Mouse (Mus musculus) lung, embryonic 15.5 days (tissue): ENCODE results near the gene Edem1. TPM values are rescaled to one million over a fixed set of nuclear protein-coding genes. Genes with fewer than 3 reads are reported as not detected.
"Not testable (repeated sequence)": the region's sequence is repeated elsewhere in the genome, so short reads cannot be mapped to it uniquely, and the experiment has no call there.

ENCODE experiments used
- ATAC-seq: fragments of 200-750 bp; cut with Nextera tagmentation; 2 replicates; pipeline ENCODE4 v1.8.0; 2017; ENCODE audit warnings: moderate number of reproducible peaks, borderline replicate concordance; ENCODE audit not compliant: low FRiP score, low TSS enrichment; ENCODE audit errors: extremely low read depth
- H3K27ac ChIP-seq: fragments of 300-500 bp; sonication (generic); 2 replicates; pipeline ENCODE4 v1.5.1; 2015; ENCODE audit warnings: moderate library complexity, mild to moderate bottlenecking, inconsistent platforms
- H3K27me3 ChIP-seq: fragments of 300-500 bp; sonication (generic); 2 replicates; pipeline ENCODE4 v1.6.1; 2015; ENCODE audit warnings: inconsistent platforms
- H3K36me3 ChIP-seq: fragments of 300-500 bp; sonication (generic); 2 replicates; pipeline ENCODE4 v1.6.1; 2015; ENCODE audit warnings: inconsistent platforms
- H3K4me1 ChIP-seq: fragments of 300-500 bp; sonication (generic); 2 replicates; pipeline ENCODE4 v1.6.1; 2015; ENCODE audit warnings: inconsistent platforms
- H3K4me2 ChIP-seq: fragments of 300-500 bp; sonication (generic); 2 replicates; pipeline ENCODE4 v1.6.1; 2015; ENCODE audit warnings: inconsistent platforms, mild to moderate bottlenecking, moderate library complexity
- H3K4me3 ChIP-seq: fragments of 300-500 bp; sonication (generic); 2 replicates; pipeline ENCODE4 v1.5.1; 2015; ENCODE audit warnings: mild to moderate bottlenecking, inconsistent platforms
- H3K9ac ChIP-seq: fragments of 300-500 bp; sonication (generic); 2 replicates; pipeline ENCODE4 v1.6.1; 2015; ENCODE audit warnings: inconsistent platforms
- H3K9me3 ChIP-seq: fragments of 300-500 bp; sonication (generic); 2 replicates; pipeline ENCODE4 v1.6.1; 2016; ENCODE audit warnings: inconsistent platforms
- WGBS: fragments of 180-500 bp; shearing (Covaris S2); methylation state at CpG from one replicate; pipeline ENCODE4 v1.1.7; 2015; 5-methylcytosine and 5-hydroxymethylcytosine counted together
- polyA plus RNA-seq: library from polyadenylated mRNA; unstranded; fragments of >200 nt; fragmentation: Nextera tagmentation; extraction: Ambion mirVana; gene quantifications from 2 replicates; pipeline ENCODE4 v1.2.1, GENCODE M21; 2015

The Edem1 gene
- polyA plus RNA-seq, 1 experiment from 2014 or later: 27.3 TPM

DNA sequence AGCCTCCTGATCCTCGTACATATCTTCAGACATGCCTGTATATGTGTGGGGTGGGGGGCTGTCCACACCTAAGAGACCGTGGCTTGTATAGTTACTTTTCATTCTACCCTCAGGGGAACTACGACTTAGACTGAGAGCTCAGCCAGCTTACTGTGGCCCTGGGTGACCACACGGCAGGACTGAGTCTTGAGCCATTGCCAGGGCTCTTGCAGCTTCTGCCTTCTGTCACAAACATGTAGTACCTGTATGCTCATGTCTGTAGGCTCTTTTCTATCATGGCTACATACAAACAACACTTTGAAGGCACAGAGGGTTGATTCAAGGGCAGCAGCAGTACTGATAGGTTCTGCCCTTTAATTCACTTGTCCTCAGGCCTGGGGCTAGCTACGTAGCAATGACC, 24.5 kb downstream of the Edem1 start:
- Histone ChIP-seq H3K9ac (no peak overlapping the region), H3K27me3 (no peaks in the 10 kb centered on the region), H3K36me3 (peaks cover 58% of the 10 kb centered on the region), H3K4me2 (no peak overlapping the region), H3K4me3 (no peak overlapping the region), H3K9me3 (no peaks in the 10 kb centered on the region), H3K27ac (no peak overlapping the region), H3K4me1 (no peaks in the 10 kb centered on the region)
- 0 out of 2 replicates have a peak, but pooled peaks have one; percentile 15 for ATAC-seq
- 82% methylated on average over 5 of the region's 5 CpGs for WGBS

DNA sequence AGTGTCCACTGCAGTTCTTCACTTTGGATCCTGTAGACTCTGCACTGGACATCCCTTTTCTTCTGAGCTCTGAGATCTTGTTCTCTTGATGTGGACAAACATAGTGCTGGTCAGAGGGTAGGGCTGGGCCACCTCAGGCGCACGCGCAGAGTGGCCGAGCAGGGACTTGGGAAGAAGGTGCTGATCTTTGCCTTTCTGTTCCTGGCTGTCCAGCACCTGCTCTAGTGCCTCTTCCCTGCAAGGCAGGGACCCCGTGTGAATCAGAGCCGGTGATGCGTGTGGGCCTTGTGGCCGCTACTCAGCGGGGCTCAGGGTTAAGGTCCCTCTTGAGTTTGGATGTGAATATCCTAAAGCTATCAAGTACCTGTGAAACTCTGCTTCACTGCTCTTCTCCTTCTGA, 30.1 kb downstream of the Edem1 start:
- Histone ChIP-seq H3K9ac (no peak overlapping the region), H3K27ac (no peak overlapping the region), H3K9me3 (no peaks in the 10 kb centered on the region), H3K4me1 (no peaks in the 10 kb centered on the region), H3K36me3 (peaks cover 28% of the 10 kb centered on the region), H3K4me3 (no peak overlapping the region), H3K27me3 (no peaks in the 10 kb centered on the region), H3K4me2 (no peak overlapping the region)
- WGBS: 94% methylated on average over 9 of the region's 9 CpGs
- ATAC-seq: no peak

DNA sequence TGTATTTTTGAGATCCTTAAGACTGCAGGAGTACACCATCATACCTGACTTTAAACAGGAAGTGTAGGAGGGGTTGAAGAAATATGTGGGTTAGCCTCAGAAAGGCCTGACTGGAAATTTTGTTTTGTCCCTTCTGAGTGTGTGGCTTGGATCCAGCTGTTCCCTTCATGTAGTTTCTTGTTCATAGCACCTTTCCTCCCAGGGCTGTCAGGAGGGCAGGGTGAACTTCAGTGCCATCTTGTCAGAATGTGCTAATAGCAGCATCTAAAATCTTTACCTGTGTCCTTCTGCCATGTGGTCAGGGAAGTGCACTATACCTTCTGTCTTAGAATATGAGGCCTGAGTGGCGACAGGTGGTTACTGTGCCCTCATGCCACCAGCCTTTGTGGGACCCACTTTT, 32.8 kb downstream of the Edem1 start:
- Histone ChIP-seq H3K36me3 (peaks cover 9% of the 10 kb centered on the region), H3K4me3 (no peak overlapping the region), H3K27me3 (no peaks in the 10 kb centered on the region), H3K4me2 (no peak overlapping the region), H3K4me1 (no peaks in the 10 kb centered on the region), H3K27ac (no peak overlapping the region), H3K9me3 (no peaks in the 10 kb centered on the region), H3K9ac (no peak overlapping the region)
- ATAC-seq: no peak
- WGBS: 96% methylated on average over 1 of the region's 1 CpGs

DNA sequence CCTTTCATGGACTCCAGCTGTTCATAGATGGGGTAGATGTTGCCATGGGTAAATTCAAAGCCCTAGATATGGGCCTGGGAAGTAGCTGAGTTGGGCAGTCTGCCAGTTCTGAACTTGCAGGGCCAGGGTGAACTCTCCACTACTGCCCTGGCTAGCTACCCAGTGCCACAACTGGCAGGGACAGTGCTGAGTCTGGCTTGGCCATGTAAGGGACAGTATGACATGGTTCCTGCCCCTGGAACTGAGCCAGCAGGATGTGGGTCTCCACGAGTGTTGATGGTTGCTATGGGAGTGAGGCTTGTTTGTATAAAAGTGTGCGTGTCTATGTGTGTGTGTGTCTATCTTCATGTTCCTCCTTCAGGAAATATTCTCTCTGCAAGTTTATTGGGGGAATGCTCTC, 34.1 kb downstream of the Edem1 start:
- ATAC-seq: no peak

DNA sequence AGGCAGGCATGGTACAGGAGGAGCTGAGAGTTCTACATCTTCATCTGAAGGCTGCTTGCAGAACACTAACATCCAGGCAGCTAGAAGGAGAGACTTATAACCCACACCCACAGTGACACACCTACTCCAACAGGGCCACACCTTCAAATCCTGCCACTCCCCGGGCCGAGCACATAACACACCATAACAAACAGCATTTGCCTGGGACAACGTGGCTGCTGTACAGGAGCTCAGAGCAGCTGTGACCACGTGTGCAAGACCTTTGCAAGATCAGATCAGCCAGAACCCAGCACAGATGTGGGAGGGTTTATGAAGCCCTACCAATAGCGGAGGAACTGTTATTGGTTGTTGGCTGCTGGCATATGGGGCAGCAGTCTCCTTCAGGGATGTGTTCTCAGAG, 37.9 kb downstream of the Edem1 start:
- WGBS: 71% methylated on average over 5 of the region's 5 CpGs
- no peaks in the 10 kb centered on the region for H3K36me3 ChIP-seq
- no peaks in the 10 kb centered on the region for H3K4me1 ChIP-seq
- no peak overlapping the region for H3K4me3 ChIP-seq
- no peaks in the 10 kb centered on the region for H3K9me3 ChIP-seq
- H3K9ac ChIP-seq: no peak overlapping the region
- H3K4me2 ChIP-seq: no peak overlapping the region
- no peak overlapping the region for H3K27ac ChIP-seq
- no peak for ATAC-seq
- H3K27me3 ChIP-seq: no peaks in the 10 kb centered on the region

More for the DNA sequence above, 34.1 kb downstream of the Edem1 start:
- WGBS: 50% methylated on average over 2 of the region's 2 CpGs
- Histone ChIP-seq H3K36me3 (peaks cover 6% of the 10 kb centered on the region; the same call in 1 of the 2 replicates), H3K9ac (no peak overlapping the region), H3K4me3 (no peak overlapping the region), H3K27me3 (no peaks in the 10 kb centered on the region), H3K4me2 (no peak overlapping the region), H3K4me1 (no peaks in the 10 kb centered on the region), H3K9me3 (no peaks in the 10 kb centered on the region), H3K27ac (no peak overlapping the region)

DNA sequence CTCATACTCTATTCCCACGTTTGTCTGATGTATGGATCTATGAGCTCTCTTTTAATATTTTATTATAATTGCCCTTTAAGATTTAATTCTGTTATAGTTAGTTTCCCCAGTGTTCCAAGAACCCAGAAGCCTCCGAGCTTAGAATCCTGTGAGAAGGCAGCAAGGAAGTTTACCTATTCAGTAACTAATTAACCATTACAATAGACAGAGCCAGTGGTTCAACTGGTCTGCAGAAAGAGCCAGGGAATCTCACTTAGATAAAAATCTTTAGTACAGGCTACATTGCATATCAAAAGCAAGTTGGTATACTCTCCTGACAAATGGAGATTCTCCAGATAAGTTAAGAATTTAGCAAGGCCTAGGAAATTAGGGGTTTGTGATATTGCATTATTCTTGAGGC, 40.6 kb downstream of the Edem1 start:
- not testable (repeated sequence) for H3K36me3 ChIP-seq, H3K4me2 ChIP-seq, H3K27ac ChIP-seq, H3K9me3 ChIP-seq, H3K27me3 ChIP-seq, H3K9ac ChIP-seq, H3K4me1 ChIP-seq, ATAC-seq, H3K4me3 ChIP-seq
- 50% methylated on average over 2 of the region's 2 CpGs for WGBS

DNA sequence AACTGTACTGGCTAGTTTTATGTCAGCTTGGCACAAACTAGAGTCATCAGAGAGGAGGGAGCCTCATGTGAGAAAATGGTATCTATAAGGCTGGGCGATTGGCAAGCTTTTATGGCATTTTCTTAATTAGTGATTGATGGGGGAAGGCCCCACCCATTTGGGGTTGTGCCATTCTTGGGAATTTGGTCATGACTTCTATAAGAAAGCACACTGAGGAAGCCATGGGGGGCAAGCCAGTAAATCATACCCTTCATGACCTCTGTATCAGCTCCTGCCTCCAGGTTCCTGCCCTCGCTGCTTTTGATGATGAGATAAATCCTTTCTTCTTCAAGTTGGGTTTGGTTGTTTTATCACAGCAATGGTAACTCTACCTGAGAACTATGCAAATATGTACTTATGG, 42.0 kb downstream of the Edem1 start:
- no peak overlapping the region for H3K4me3 ChIP-seq
- no peaks in the 10 kb centered on the region for H3K36me3 ChIP-seq
- no peaks in the 10 kb centered on the region for H3K27me3 ChIP-seq
- H3K9ac ChIP-seq: no peak overlapping the region
- H3K4me2 ChIP-seq: no peak overlapping the region
- no peaks in the 10 kb centered on the region for H3K9me3 ChIP-seq
- no peak for ATAC-seq
- 79% methylated on average over 2 of the region's 2 CpGs for WGBS
- H3K4me1 ChIP-seq: no peaks in the 10 kb centered on the region
- H3K27ac ChIP-seq: no peak overlapping the region

DNA sequence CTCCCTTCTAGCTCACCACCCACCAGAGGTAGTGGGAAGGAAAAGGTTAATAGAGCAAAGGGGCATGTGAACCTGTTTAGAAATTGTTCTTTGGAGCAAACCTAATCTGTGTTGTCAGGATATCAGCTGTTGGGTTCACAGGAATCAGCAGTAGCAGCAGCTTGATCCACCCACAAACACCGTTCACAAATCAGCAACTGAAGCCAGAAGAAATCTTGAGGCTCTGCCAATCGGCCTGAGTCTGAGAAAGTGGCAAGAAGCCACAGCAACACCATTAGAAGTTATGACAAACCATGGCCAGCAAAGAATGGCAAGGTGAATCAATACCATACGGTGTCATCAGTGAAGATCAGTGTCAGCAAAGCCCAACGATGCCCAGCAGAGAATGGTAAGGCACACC, 42.8 kb downstream of the Edem1 start:
- WGBS: 78% methylated on average over 4 of the region's 4 CpGs

DNA sequence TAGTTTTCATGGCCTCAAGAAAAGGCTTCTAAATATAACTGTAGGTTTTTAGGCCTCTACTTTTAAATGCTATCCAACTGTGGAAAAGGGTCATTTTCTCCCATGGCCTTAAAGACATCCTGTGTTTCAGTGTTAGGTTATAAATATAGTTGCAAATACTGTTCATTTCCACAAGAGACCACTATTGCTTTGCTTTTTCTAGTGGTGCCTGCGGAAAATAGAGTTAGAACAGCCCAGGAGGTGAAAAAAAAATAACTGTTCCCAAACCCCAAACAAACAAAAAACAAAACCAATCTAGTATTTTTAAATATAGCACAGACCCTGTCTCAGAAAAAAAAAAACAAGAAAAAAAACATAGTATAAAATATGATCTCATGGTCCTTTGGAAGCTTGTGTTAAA, 46.9 kb downstream of the Edem1 start:
- Histone ChIP-seq H3K27me3 (no peaks in the 10 kb centered on the region), H3K9me3 (no peaks in the 10 kb centered on the region), H3K9ac (no peak overlapping the region), H3K4me1 (no peaks in the 10 kb centered on the region), H3K36me3 (no peaks in the 10 kb centered on the region), H3K4me2 (peak overlapping the region; percentile 26; the same call in 1 of the 2 replicates), H3K4me3 (no peak overlapping the region), H3K27ac (no peak overlapping the region)
- 59% methylated on average over 1 of the region's 1 CpGs for WGBS
- no peak for ATAC-seq

More for the DNA sequence above, 42.8 kb downstream of the Edem1 start:
- Histone ChIP-seq H3K9ac (no peak overlapping the region), H3K9me3 (no peaks in the 10 kb centered on the region), H3K27ac (no peak overlapping the region), H3K4me2 (no peak overlapping the region), H3K4me3 (no peak overlapping the region), H3K4me1 (no peaks in the 10 kb centered on the region), H3K36me3 (no peaks in the 10 kb centered on the region), H3K27me3 (no peaks in the 10 kb centered on the region)
- ATAC-seq: no peak

DNA sequence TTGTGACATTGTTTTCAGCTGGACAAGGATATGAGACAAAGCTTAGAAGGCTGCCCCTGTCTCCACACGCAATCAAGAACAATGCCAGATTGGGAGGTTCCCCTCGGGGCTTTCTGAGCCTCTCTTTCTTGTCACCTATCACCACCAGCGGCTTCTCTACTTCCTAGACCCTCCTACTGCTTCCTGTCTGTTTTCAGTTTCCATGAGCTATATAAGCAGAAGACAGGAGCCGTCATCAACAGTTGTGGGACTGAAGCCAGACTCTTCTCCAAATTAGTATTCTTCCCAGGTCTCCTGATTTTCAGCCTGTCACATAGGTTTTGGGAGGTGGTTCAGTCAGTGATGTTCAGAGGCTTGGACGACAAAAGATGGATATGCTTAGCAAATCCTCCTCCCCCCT, 47.6 kb downstream of the Edem1 start:
- Histone ChIP-seq H3K4me3 (no peak overlapping the region), H3K4me2 (peak overlapping the region; percentile 26), H3K9ac (no peak overlapping the region), H3K9me3 (no peaks in the 10 kb centered on the region), H3K27ac (no peak overlapping the region), H3K27me3 (no peaks in the 10 kb centered on the region), H3K4me1 (no peaks in the 10 kb centered on the region), H3K36me3 (no peaks in the 10 kb centered on the region)
- ATAC-seq: no peak
- WGBS: 19% methylated on average over 5 of the region's 5 CpGs

DNA sequence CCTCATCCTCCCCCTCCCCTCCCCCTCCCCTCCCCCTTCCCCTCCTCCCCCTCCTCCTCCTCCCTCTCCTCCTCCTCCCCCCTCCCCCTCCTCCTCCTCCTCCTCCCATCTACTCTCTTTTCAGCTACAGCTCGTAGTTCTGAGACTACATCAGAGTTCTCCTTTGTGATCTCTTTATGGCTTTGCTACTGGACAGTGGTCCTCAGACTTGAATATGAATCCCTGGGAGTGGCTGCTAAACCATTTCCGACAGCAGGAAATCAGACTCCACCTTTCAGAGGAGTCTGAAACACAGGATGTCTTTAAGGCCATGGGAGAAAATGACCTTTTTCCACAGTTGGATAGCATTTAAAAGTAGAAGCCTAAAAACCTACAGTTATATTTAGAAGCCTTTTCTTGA, 48.0 kb downstream of the Edem1 start:
- no peak overlapping the region for H3K27ac ChIP-seq

DNA sequence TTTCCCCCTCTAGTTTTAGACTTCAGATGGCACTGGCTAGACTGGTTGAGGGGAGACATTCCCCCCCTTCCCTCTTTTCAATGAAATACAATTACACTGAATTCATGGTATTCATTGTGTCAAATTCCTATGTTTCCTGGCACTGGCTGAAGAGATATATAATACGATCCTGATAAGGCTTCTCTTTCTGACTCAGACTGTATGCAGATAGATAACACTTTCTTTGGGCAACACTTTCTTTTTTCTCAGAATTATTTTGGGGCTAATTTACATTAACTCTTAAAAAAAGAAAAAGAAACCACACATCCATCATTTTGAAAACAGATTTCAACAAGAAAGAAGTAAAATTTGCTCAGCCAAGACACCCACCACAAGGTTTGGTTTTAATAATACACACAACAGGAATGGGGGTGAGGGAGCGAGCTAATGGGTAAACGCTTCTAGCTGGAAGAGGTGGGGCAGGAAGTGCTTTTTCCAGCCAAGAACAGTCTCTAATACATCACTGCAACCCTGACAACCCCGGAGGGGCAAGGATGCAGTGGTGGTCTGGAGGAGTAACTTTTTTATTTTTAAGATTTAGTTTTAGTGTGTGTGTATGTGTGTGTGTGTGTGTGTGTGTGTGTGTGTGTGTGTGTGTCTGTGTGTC, 52.0 kb downstream of the Edem1 start:
- Histone ChIP-seq H3K4me2 (no peak overlapping the region), H3K9me3 (no peaks in the 10 kb centered on the region), H3K27me3 (no peaks in the 10 kb centered on the region), H3K9ac (no peak overlapping the region), H3K4me3 (no peak overlapping the region), H3K27ac (no peak overlapping the region), H3K4me1 (no peaks in the 10 kb centered on the region), H3K36me3 (no peaks in the 10 kb centered on the region)
- 39% methylated on average over 4 of the region's 4 CpGs for WGBS
- no peak for ATAC-seq

More for the DNA sequence above, 48.0 kb downstream of the Edem1 start:
- Histone ChIP-seq H3K9ac (no peak overlapping the region), H3K27me3 (no peaks in the 10 kb centered on the region), H3K9me3 (no peaks in the 10 kb centered on the region), H3K4me3 (no peak overlapping the region), H3K4me2 (no peak overlapping the region), H3K36me3 (no peaks in the 10 kb centered on the region), H3K4me1 (no peaks in the 10 kb centered on the region)
- ATAC-seq: no peak
- 32% methylated on average over 2 of the region's 2 CpGs for WGBS

DNA sequence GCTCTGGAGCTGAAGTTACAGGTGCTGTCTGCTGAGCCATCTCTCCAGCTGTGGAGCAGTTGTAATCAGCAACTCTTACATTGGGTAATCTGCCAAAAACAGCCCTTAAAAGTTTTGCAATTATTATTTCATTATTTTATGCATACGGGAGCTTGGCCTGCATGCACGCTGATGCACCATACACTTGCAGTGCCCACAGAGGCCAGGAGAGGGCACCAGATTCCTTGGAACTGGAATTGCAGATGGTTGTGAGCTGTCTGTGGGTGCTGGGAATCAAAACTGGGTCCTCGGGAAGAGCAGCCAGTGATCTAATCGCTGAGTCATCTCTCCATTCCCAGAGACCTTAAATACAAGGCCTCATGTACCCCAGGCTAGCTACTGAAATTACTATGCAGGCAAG, 52.6 kb downstream of the Edem1 start:
- Histone ChIP-seq H3K36me3 (no peaks in the 10 kb centered on the region), H3K27ac (no peak overlapping the region), H3K4me2 (no peak overlapping the region), H3K4me3 (no peak overlapping the region), H3K27me3 (no peaks in the 10 kb centered on the region), H3K9ac (no peak overlapping the region), H3K4me1 (no peaks in the 10 kb centered on the region), H3K9me3 (no peaks in the 10 kb centered on the region)
- ATAC-seq: no peak
- 82% methylated on average over 4 of the region's 4 CpGs for WGBS
